ENCODE assay signal across 16 mouse cellular contexts in genomic region chr4:55972235-55972819, GRCm38 (mm10).
DNase-seq lines count a peak whose midpoint lies in the region; ATAC-seq lines count a peak whose summit lies in the region.
"Had no signal": no experiment of that assay in that cellular context is flagged by ENCODE, and none has a peak within 500 bp of the region (broad histone marks: within the 10 kb centered on the region; RNA-seq: fewer than 3 reads in every experiment).

No protein-coding gene starts in this region.

- no peak for DNase-seq in frontal cortex, postnatal 10 days (ENCODE audit: low spot score in 2 of 2)
- DNase-seq in left cerebral cortex, postnatal 25 days (ENCODE audit: low spot score in 2 of 2): peak; percentile 19 to 73
- DNase-seq in left cerebral cortex, adult 11 months (ENCODE audit: low spot score): no peak
- DNase-seq in lung, postnatal 4 days: peak; percentile 33 to 50
- peak; percentile 57 for DNase-seq in telencephalon, adult 2 months (ENCODE audit: low read depth, low spot score)
- no peak for DNase-seq in cerebellum, postnatal 25 days
- DNase-seq in gastrocnemius, postnatal 25 days: no peak
- DNase-seq: cerebellum, adult 2 months; embryo, embryonic 11 days; heart, adult 11 months; liver; retina, postnatal 1 day; thymus, postnatal 36 days had no signal

- intact Hi-C loops in left cerebral cortex, postnatal 25 days (cut with DNase I): loop anchor here (5.0 kb wide), 1 partner anchor 440 kb away; the partner anchor contains the start of gene Klf4

- peak; percentile 99 for ATAC-seq in frontal cortex, adult (ENCODE audit: low TSS enrichment)
- ATAC-seq: midbrain, embryonic 16.5 days; Patski had no signal

Comparison
In these comparisons a context has a peak if more than half of its experiments do, and no peak if none do; other contexts are left out.
1. DNase-seq: peak in left cerebral cortex, postnatal 25 days (2 of 2), lung, postnatal 4 days (2 of 2) and telencephalon, adult 2 months (single experiment); none in frontal cortex, postnatal 10 days (0 of 2), left cerebral cortex, adult 11 months (single experiment), cerebellum, postnatal 25 days (0 of 2) and gastrocnemius, postnatal 25 days (single experiment).